ENCODE assay signal across 19 mouse cellular contexts in genomic region chr3:142834024-142834423, GRCm38 (mm10). TPM values are rescaled to one million over a fixed set of nuclear protein-coding genes. Genes with fewer than 3 reads are reported as not detected.
DNase-seq lines count a peak whose midpoint lies in the region; ATAC-seq lines count a peak whose summit lies in the region.
"Had no signal": no experiment of that assay in that cellular context is flagged by ENCODE, and none has a peak within 500 bp of the region (broad histone marks: within the 10 kb centered on the region; RNA-seq: fewer than 3 reads in every experiment).

No protein-coding gene starts in this region.

- peak; percentile 63; the same call in 1 of the 2 replicates for ATAC-seq in common myeloid progenitor, adult 5-6 weeks (replicated peaks; ENCODE audit: low read depth, poor library complexity, severe bottlenecking)
- peak; percentile 51 for ATAC-seq in megakaryocyte progenitor cell, adult 5-6 weeks (replicated peaks; ENCODE audit: poor library complexity)
- ATAC-seq: activated CD4-positive, CD25-positive, alpha-beta regulatory T cell, adult 4 months; CD4-positive, CD25-positive, alpha-beta regulatory T cell, adult 4 months; forebrain, embryonic 13.5 days; forebrain, embryonic 15.5 days; Patski had no signal

- peak; percentile 61 for DNase-seq in 416B (ENCODE audit: low read depth)
- DNase-seq in gastrocnemius, adult 18-20 months (ENCODE audit: low spot score): no peak
- DNase-seq in adrenal gland, adult 8-10 months: no peak
- DNase-seq in cerebellum, adult 11 months: no peak
- DNase-seq: adrenal gland, postnatal 10 days; adrenal gland, postnatal 36 days; B cell, adult 2 months; cerebellum, adult 18-20 months; cerebellum, adult 8-10 months; cerebellum, adult 9-11 months; cerebellum, postnatal 14 days; cerebellum, postnatal 36 days had no signal

RNA-seq across cellular contexts. Expression of gene Pkn2, which starts 47.8 kb away (rescaled TPM):
- total RNA-seq in common myeloid progenitor, adult 5-6 weeks (2017): 99.1 and 100 TPM in 2 replicates
- 42.1 and 51.9 TPM in 2 replicates for total RNA-seq in megakaryocyte progenitor cell, adult 5-6 weeks (2015)
- 51.3 and 53.8 TPM in 2 replicates for total RNA-seq in megakaryocyte progenitor cell, adult 5-6 weeks (2017)
- 10 to 100 TPM; 44.2 to 50.0 TPM for total RNA-seq in gastrocnemius, adult 18-20 months (2021)
- total RNA-seq in adrenal gland, adult 8-10 months (2022): 10 to 100 TPM; 64.7 to 80.2 (median 71.3) TPM
